Mouse (Mus musculus): Measurements from ENCODE around the gene Stmnd1. TPM values are rescaled to one million over a fixed set of nuclear protein-coding genes. Genes with fewer than 3 reads are reported as not detected.
"Not testable (repeated sequence)": the region's sequence is repeated elsewhere in the genome, so short reads cannot be mapped to it uniquely, and the experiment has no call there.

The Stmnd1 gene
- polyA plus RNA-seq, 1 experiment from 2014 or later, result not detected

- DNase-seq (ENCODE audit: low spot score) (no peak), ATAC-seq (no peak)
- Histone ChIP-seq H3K27me3 (replicated peaks; ENCODE audit: control insufficient read depth, insufficient read depth, low read length) (no peaks in the 10 kb centered on the region), H3K4me2 (ENCODE audit: low read length) (no peak overlapping the region), H3K27ac (ENCODE audit: low read depth, low read length) (no peak overlapping the region), H3K9ac (ENCODE audit: low read length) (no peak overlapping the region), H3K4me1 (ENCODE audit: control insufficient read depth, insufficient read depth, low read length) (no peaks in the 10 kb centered on the region), H3K4me3 (ENCODE audit: low read depth, low read length) (no peak overlapping the region), H3K9me3 (replicated peaks; ENCODE audit: control insufficient read depth, low read length) (no peaks in the 10 kb centered on the region), H3K36me3 (ENCODE audit: control insufficient read depth, insufficient read depth, low read length) (no peaks in the 10 kb centered on the region)
- WGBS, result 85% methylated on average over 5 of the region's 5 CpGs
Observed at GRCm38 (mm10) chr13:46313176-46313575, 39.7 kb downstream of the Stmnd1 start.

- no peak overlapping the region for H3K27ac ChIP-seq (ENCODE audit: low read depth, low read length)
- DNase-seq (ENCODE audit: low spot score) (no peak), ATAC-seq (no peak)
- no peak overlapping the region for H3K9ac ChIP-seq (ENCODE audit: low read length)
- no peak overlapping the region for H3K4me2 ChIP-seq (ENCODE audit: low read length)
- WGBS, result 92% methylated on average over 7 of the region's 7 CpGs
- H3K4me3 ChIP-seq (ENCODE audit: low read depth, low read length), result no peak overlapping the region
- no peaks in the 10 kb centered on the region for H3K9me3 ChIP-seq (replicated peaks; ENCODE audit: control insufficient read depth, low read length)
- no peaks in the 10 kb centered on the region for H3K4me1 ChIP-seq (ENCODE audit: control insufficient read depth, insufficient read depth, low read length)
- H3K36me3 ChIP-seq (ENCODE audit: control insufficient read depth, insufficient read depth, low read length), result no peaks in the 10 kb centered on the region
- no peaks in the 10 kb centered on the region for H3K27me3 ChIP-seq (replicated peaks; ENCODE audit: control insufficient read depth, insufficient read depth, low read length)
Observed at GRCm38 (mm10) chr13:46315165-46315564, 41.6 kb downstream of the Stmnd1 start.

- 83% methylated on average over 4 of the region's 4 CpGs for WGBS
Observed at GRCm38 (mm10) chr13:46326351-46326985, 52.9 kb downstream of the Stmnd1 start.

GRCm38 (mm10) chr13:46335020-46335419 lies 61.5 kb downstream of the Stmnd1 start:
- DNase-seq (ENCODE audit: low spot score) (peak; percentile 94), ATAC-seq (peak; percentile 99)
- WGBS, result 48% methylated on average over 6 of the region's 6 CpGs
- no peak overlapping the region for H3K4me2 ChIP-seq (ENCODE audit: low read length)
- H3K36me3 ChIP-seq (ENCODE audit: control insufficient read depth, insufficient read depth, low read length), result no peaks in the 10 kb centered on the region
- H3K4me1 ChIP-seq (ENCODE audit: control insufficient read depth, insufficient read depth, low read length), result peaks cover 4% of the 10 kb centered on the region
- H3K27ac ChIP-seq (ENCODE audit: low read depth, low read length), result peak overlapping the region; percentile 61; the same call in 1 of the 2 replicates
- no peaks in the 10 kb centered on the region for H3K27me3 ChIP-seq (replicated peaks; ENCODE audit: control insufficient read depth, insufficient read depth, low read length)
- H3K9ac ChIP-seq (ENCODE audit: low read length), result no peak overlapping the region
- no peak overlapping the region for H3K4me3 ChIP-seq (ENCODE audit: low read depth, low read length)
- 0 out of 2 replicates have a peak, but pooled peaks cover 3% of the 10 kb centered on the region for H3K9me3 ChIP-seq (replicated peaks; ENCODE audit: control insufficient read depth, low read length)

More at GRCm38 (mm10) chr13:46326351-46326985, 52.9 kb downstream of the Stmnd1 start:
- H3K4me1 ChIP-seq (ENCODE audit: control insufficient read depth, insufficient read depth, low read length), result no peaks in the 10 kb centered on the region
- H3K27me3 ChIP-seq (replicated peaks; ENCODE audit: control insufficient read depth, insufficient read depth, low read length), result no peaks in the 10 kb centered on the region
- ATAC-seq (no peak), DNase-seq (ENCODE audit: low spot score) (no peak)
- H3K4me3 ChIP-seq (ENCODE audit: low read depth, low read length), result no peak overlapping the region
- no peak overlapping the region for H3K27ac ChIP-seq (ENCODE audit: low read depth, low read length)
- H3K4me2 ChIP-seq (ENCODE audit: low read length), result no peak overlapping the region
- H3K9me3 ChIP-seq (replicated peaks; ENCODE audit: control insufficient read depth, low read length), result no peaks in the 10 kb centered on the region
- no peaks in the 10 kb centered on the region for H3K36me3 ChIP-seq (ENCODE audit: control insufficient read depth, insufficient read depth, low read length)
- no peak overlapping the region for H3K9ac ChIP-seq (ENCODE audit: low read length)

- WGBS, result 88% methylated on average over 1 of the region's 1 CpGs
- not testable (repeated sequence) for H3K36me3 ChIP-seq (ENCODE audit: control insufficient read depth, insufficient read depth, low read length); H3K4me3 ChIP-seq (ENCODE audit: low read depth, low read length); ATAC-seq; H3K27ac ChIP-seq (ENCODE audit: low read depth, low read length); H3K4me2 ChIP-seq (ENCODE audit: low read length); DNase-seq (ENCODE audit: low spot score); H3K9me3 ChIP-seq (replicated peaks; ENCODE audit: control insufficient read depth, low read length); H3K4me1 ChIP-seq (ENCODE audit: control insufficient read depth, insufficient read depth, low read length); H3K9ac ChIP-seq (ENCODE audit: low read length); H3K27me3 ChIP-seq (replicated peaks; ENCODE audit: control insufficient read depth, insufficient read depth, low read length)
Observed at GRCm38 (mm10) chr13:46336281-46336680, 62.8 kb downstream of the Stmnd1 start.

- Histone ChIP-seq H3K9ac (ENCODE audit: low read length) (no peak overlapping the region), H3K27ac (ENCODE audit: low read depth, low read length) (no peak overlapping the region), H3K4me1 (ENCODE audit: control insufficient read depth, insufficient read depth, low read length) (peaks cover 4% of the 10 kb centered on the region), H3K27me3 (replicated peaks; ENCODE audit: control insufficient read depth, insufficient read depth, low read length) (no peaks in the 10 kb centered on the region), H3K4me2 (ENCODE audit: low read length) (no peak overlapping the region), H3K9me3 (replicated peaks; ENCODE audit: control insufficient read depth, low read length) (no peaks in the 10 kb centered on the region), H3K36me3 (ENCODE audit: control insufficient read depth, insufficient read depth, low read length) (no peaks in the 10 kb centered on the region), H3K4me3 (ENCODE audit: low read depth, low read length) (no peak overlapping the region)
- DNase-seq (ENCODE audit: low spot score), result no peak
- WGBS, result 90% methylated on average over 2 of the region's 2 CpGs
- no peak for ATAC-seq
Observed at GRCm38 (mm10) chr13:46337791-46338190, 64.3 kb downstream of the Stmnd1 start.

GRCm38 (mm10) chr13:46339954-46340353 lies 66.4 kb downstream of the Stmnd1 start:
- Histone ChIP-seq H3K36me3 (ENCODE audit: control insufficient read depth, insufficient read depth, low read length) (no peaks in the 10 kb centered on the region), H3K4me1 (ENCODE audit: control insufficient read depth, insufficient read depth, low read length) (no peaks in the 10 kb centered on the region), H3K27me3 (replicated peaks; ENCODE audit: control insufficient read depth, insufficient read depth, low read length) (no peaks in the 10 kb centered on the region), H3K9ac (ENCODE audit: low read length) (no peak overlapping the region), H3K4me2 (ENCODE audit: low read length) (no peak overlapping the region), H3K4me3 (ENCODE audit: low read depth, low read length) (no peak overlapping the region), H3K27ac (ENCODE audit: low read depth, low read length) (no peak overlapping the region), H3K9me3 (replicated peaks; ENCODE audit: control insufficient read depth, low read length) (no peaks in the 10 kb centered on the region)
- DNase-seq (ENCODE audit: low spot score) (no peak), ATAC-seq (no peak)
- WGBS, result 73% methylated on average over 4 of the region's 4 CpGs

- H3K4me1 ChIP-seq (ENCODE audit: control insufficient read depth, insufficient read depth, low read length), result no peaks in the 10 kb centered on the region
- no peak overlapping the region for H3K9ac ChIP-seq (ENCODE audit: low read length)
- no peaks in the 10 kb centered on the region for H3K27me3 ChIP-seq (replicated peaks; ENCODE audit: control insufficient read depth, insufficient read depth, low read length)
- DNase-seq (ENCODE audit: low spot score) (no peak), ATAC-seq (no peak)
- H3K9me3 ChIP-seq (replicated peaks; ENCODE audit: control insufficient read depth, low read length), result no peaks in the 10 kb centered on the region
- 94% methylated on average over 8 of the region's 8 CpGs for WGBS
- no peak overlapping the region for H3K27ac ChIP-seq (ENCODE audit: low read depth, low read length)
- no peaks in the 10 kb centered on the region for H3K36me3 ChIP-seq (ENCODE audit: control insufficient read depth, insufficient read depth, low read length)
- no peak overlapping the region for H3K4me3 ChIP-seq (ENCODE audit: low read depth, low read length)
- no peak overlapping the region for H3K4me2 ChIP-seq (ENCODE audit: low read length)
Observed at GRCm38 (mm10) chr13:46340583-46340982, 67.1 kb downstream of the Stmnd1 start.

GRCm38 (mm10) chr13:46341419-46341818 lies 67.9 kb downstream of the Stmnd1 start:
- DNase-seq (ENCODE audit: low spot score), result no peak
- no peak overlapping the region for H3K4me3 ChIP-seq (ENCODE audit: low read depth, low read length)
- no peaks in the 10 kb centered on the region for H3K4me1 ChIP-seq (ENCODE audit: control insufficient read depth, insufficient read depth, low read length)
- no peaks in the 10 kb centered on the region for H3K9me3 ChIP-seq (replicated peaks; ENCODE audit: control insufficient read depth, low read length)
- no peak for ATAC-seq
- 87% methylated on average over 5 of the region's 5 CpGs for WGBS
- no peaks in the 10 kb centered on the region for H3K27me3 ChIP-seq (replicated peaks; ENCODE audit: control insufficient read depth, insufficient read depth, low read length)
- H3K4me2 ChIP-seq (ENCODE audit: low read length), result no peak overlapping the region
- H3K27ac ChIP-seq (ENCODE audit: low read depth, low read length), result no peak overlapping the region
- H3K9ac ChIP-seq (ENCODE audit: low read length), result no peak overlapping the region
- no peaks in the 10 kb centered on the region for H3K36me3 ChIP-seq (ENCODE audit: control insufficient read depth, insufficient read depth, low read length)
